Mouse (Mus musculus): ENCODE measurements around the gene Pak4. TPM values are rescaled to one million over a fixed set of nuclear protein-coding genes. Genes with fewer than 3 reads are reported as not detected.

Pak4 gene
- total RNA-seq, 4 experiments from 2014 or later: 8.4 to 9.0 (median 8.5) TPM

DNA sequence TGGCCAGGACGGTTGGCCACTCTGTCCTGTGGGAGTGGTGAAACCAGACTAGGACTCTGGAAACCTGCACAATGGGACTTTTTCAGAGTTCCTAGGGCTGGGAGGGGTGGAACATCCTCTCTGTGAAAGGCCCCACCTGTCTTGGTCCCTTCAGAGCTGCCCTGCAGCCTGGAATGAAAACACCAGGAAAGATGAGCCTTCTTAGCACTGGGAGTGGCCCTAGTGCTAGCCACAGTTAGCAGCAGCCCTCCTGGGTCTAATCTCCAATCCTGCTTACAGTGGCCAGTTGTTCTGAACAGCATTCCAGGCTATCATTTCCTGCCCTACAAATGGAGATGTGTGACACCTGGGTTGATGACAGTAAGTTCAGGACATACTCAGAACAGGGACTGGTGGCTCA lies 6.1 kb downstream of the Pak4 start:
- DNase-seq (ENCODE audit: low spot score in 2 of 2): no peak

DNA sequence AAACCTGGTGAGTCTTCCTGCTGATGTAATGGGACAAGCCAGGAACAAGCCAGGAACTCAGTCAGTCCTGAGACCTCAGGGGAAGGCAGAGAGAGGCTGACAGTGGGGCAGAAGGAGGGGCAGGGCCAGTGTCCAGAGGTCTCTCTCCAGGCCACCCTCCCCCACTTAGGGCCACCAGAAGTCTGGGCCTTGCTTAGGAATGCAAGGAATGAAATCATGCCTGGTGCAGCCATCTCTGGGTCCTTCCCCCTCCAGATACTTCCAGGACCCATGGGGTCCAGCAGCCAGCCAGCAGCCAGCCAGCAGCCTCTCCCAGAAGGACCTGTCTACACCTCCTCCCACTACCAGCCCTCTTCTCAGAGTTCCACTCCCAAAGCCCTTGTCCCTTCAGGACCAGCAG lies 10.3 kb downstream of the Pak4 start:
- no peak for DNase-seq (ENCODE audit: low spot score in 2 of 2)

GRCm38 (mm10) chr7:28586663-28587411 lies 11.1 kb downstream of the Pak4 start:
- DNase-seq (ENCODE audit: low spot score in 2 of 2): no peak

- no peak for DNase-seq (ENCODE audit: low spot score in 2 of 2)
Measured at GRCm38 (mm10) chr7:28585001-28585400, 13.0 kb downstream of the Pak4 start.

- DNase-seq (ENCODE audit: low spot score in 2 of 2): no peak
Measured at GRCm38 (mm10) chr7:28584468-28584867, 13.5 kb downstream of the Pak4 start.

DNA sequence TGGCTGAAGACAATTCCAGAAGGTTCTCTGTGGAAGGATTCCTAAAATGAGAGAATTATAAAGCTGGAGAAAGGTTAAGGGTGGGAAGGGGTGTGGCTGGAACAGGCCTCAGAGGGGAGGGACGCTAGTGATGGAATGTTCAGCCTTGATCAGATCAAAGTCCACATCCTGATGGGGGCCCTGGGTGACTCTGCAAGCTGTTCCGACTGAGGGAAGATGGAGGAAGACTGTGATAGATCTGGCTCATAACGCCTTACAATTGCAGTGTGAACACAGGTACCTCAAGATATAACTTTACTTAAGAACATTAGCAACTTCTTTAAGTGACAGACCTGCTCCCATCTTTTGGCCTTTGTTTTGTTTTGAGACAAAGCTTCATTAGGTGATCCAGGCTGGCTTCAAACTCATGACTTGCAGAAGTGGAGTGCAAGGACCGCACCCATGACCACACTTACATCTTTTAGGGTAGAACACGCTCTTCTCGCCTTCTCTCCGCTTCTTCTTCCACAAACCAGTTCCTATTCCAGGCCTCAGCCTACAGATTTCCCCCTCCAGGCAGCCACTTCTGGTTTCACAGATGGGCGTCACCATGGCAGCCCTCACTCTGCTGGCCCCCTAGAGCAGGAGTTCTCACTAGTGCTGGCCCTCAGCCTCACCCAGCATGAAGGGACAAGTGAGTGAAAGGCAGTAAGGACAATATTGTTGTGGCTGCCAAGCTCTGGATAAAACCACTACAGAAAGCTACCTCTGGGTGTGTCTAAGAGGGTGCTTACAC lies 14.2 kb downstream of the Pak4 start:
- no peak for DNase-seq (ENCODE audit: low spot score in 2 of 2)

- DNase-seq (ENCODE audit: low spot score in 2 of 2): no peak
Measured at GRCm38 (mm10) chr7:28582841-28583240, 15.1 kb downstream of the Pak4 start.

GRCm38 (mm10) chr7:28581721-28582120 lies 16.3 kb downstream of the Pak4 start:
- DNase-seq (ENCODE audit: low spot score in 2 of 2): no peak

DNA sequence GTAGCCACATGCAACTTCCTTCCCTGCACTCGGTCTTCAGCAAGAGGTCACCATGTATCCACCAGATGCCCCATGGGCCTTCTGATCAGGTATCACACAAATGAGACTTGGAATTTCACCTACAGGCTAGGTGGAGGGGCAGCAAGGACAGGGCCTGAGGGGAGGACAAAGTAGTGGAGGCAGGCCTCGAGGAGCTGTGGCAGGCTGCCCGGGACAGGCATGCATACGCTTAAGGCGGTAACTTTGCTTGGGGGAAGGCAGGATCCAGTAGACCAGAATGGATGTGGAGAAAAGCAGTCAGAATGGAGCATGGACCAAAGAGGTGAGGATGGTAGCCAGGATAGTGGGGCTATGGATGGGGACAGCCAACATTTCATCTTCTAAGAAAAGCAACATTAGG lies 18.2 kb downstream of the Pak4 start:
- DNase-seq (ENCODE audit: low spot score in 2 of 2): no peak

DNA sequence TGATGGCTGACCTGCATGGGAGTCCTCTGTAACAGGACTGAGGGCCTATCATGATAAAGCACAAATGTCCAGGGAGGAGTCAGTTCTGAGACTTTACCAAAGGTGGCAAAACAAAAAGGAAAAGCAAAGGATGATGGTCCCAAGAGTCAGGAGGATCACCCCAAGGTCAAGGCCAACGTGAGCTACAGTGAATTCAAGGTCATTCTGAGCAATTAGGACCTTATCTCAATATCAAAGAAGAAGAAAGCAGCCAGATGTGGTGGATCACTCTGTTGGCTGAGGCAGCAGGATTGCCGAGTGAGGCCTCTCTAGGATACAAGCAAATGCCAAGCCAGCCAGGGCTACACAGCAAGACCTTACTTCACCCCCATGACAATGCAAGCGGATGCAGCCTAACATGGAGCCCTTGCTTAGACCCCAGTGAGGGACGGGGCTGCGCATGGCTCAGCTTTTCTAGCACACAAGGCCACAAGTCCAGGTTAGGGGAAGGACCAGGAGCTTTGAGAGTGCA lies 19.4 kb downstream of the Pak4 start:
- DNase-seq (ENCODE audit: low spot score in 2 of 2): no peak

DNA sequence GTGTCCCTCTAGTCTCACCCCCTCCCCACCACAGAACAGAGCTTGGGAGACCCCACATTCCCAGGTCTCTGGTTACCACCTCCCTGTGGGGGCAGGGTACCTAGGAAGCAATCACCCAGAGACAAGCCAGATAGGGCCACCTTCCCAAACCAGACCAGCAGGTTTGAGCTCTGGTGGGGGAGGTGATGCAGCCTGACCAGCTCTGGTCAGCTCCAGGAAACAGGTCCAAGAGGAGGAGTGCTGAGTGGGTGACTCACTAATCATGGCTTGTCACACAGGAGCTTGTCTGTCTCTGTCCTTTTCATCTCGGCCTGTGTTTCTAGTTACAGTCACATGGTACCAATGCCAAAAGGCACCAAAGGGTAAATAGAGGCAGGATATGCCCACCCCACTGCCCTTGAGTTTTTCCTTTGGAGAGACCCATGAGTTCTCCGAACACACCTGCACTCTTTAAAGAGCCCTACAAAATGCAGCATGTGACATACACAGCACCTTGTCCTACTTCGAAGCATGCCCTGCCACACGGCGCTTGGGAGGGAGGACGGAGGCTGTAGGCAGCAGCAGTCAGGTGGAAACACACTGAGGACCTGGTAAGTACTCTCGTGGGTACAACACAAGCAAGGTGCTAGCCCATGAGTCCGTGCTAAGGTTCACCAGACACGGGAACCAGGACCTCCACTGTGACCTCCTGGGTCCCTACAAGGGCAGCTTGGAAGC lies 20.0 kb downstream of the Pak4 start:
- no peak for DNase-seq (ENCODE audit: low spot score in 2 of 2)

- DNase-seq (ENCODE audit: low spot score in 2 of 2): no peak
Measured at GRCm38 (mm10) chr7:28576271-28576914, 21.6 kb downstream of the Pak4 start.

GRCm38 (mm10) chr7:28575597-28575996 lies 22.4 kb downstream of the Pak4 start:
- no peak for DNase-seq (ENCODE audit: low spot score in 2 of 2)

- DNase-seq (ENCODE audit: low spot score in 2 of 2): no peak
Measured at GRCm38 (mm10) chr7:28573236-28573635, 24.7 kb downstream of the Pak4 start.

DNA sequence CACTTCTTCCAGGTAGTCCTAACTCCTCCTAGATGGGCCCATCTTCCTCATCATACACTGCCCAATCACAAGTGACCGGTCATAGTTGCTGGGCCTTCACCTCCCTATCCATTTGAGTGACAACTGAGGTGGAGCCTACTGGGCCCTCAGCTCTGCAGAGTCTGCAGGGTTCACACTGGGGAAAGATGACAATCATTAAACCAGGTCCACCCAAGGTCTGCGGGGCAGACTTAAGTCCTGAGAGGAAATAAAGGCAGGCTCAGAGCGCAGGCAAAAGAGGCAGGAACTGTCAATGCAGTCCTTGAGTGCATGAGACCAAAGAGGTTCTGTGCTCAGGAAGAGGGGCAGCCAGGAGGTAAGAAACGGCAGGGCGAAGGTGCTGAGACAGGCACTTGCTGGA lies 25.3 kb downstream of the Pak4 start:
- no peak for DNase-seq (ENCODE audit: low spot score in 2 of 2)

- DNase-seq (ENCODE audit: low spot score in 2 of 2): no peak
Measured at GRCm38 (mm10) chr7:28570982-28571682, 26.9 kb downstream of the Pak4 start.

GRCm38 (mm10) chr7:28570291-28570981 lies 27.5 kb downstream of the Pak4 start:
- DNase-seq (ENCODE audit: low spot score in 2 of 2): no peak

DNA sequence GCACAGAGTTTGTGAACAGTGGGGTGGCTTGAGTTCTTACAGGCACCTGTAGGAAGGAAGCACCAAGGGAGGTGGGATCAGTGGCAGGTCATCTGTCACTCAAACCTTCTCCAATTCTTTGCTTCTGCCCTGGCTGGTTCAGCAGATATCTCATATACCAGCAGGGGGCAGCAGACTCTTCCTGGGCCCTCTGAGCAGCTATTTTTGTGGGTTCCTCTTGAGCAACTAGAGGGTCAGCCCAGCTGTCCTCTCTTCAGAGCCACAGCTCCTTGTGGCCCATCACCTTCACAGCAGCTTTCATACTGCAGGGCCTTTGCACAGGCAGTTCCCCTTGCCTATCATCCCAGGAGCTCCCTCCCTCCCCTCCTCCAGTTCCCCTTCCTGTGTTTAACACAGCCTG lies 29.7 kb downstream of the Pak4 start:
- DNase-seq (ENCODE audit: low spot score in 2 of 2): no peak

DNA sequence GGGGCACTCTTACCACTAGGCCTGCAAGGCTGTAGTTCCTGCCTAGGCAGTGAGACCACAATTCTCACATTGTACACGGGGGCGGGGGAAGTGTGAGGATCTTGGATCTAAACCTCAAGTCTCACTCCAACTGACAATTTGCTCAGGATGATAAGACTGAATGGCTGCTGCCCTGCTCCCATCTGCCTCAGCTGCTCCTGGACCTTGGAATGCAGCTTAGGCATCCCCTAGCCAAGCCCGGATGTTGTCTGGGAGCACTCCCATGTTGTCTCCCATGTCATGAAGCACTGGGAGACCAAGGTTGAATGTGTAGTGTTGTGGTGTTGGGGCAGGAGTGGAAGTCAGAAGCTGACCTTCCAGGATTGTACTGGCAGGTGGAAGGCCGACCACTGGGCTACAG lies 30.4 kb downstream of the Pak4 start:
- DNase-seq (ENCODE audit: low spot score in 2 of 2): no peak

- no peak for DNase-seq (ENCODE audit: low spot score in 2 of 2)
Measured at GRCm38 (mm10) chr7:28565407-28565806, 32.6 kb downstream of the Pak4 start.
